Mouse (Mus musculus): ENCODE data around the gene Snrnp27.

GRCm38 (mm10) chr6:86668580-86669239 lies 15.6 kb downstream of the Snrnp27 start, which contains the start of gene Mxd1:
- no peak for TF ChIP-seq CTCF (IDR thresholded peaks at IDR 0.05; ENCODE audit: borderline replicate concordance, insufficient read depth, low read depth, low read length)
- peak; percentile 55 for TF ChIP-seq POLR2A (IDR thresholded peaks at IDR 0.05; ENCODE audit: borderline replicate concordance, insufficient read depth, low read length)

Measured in cerebellum, adult 2 months (tissue).